Mouse (Mus musculus) hindbrain, embryonic 15.5 days (tissue): ENCODE results near the gene Ppp4r1. TPM values are rescaled to one million over a fixed set of nuclear protein-coding genes. Genes with fewer than 3 reads are reported as not detected.

Experiments used
- ATAC-seq: fragments of 200-750 bp; cut with Nextera tagmentation; 2 replicates; pipeline ENCODE4 v1.8.0; 2017; ENCODE audit warnings: low read depth, moderate number of reproducible peaks, moderate TSS enrichment; ENCODE audit not compliant: low FRiP score
- H3K27ac ChIP-seq: fragments of 300-500 bp; sonication (generic); replicated peaks from 2 replicates; pipeline ENCODE4 v1.5.1; 2015; ENCODE audit warnings: mild to moderate bottlenecking, inconsistent platforms
- H3K27me3 ChIP-seq: fragments of 300-500 bp; sonication (generic); 2 replicates; pipeline ENCODE4 v1.6.1; 2015; ENCODE audit warnings: control low read depth, inconsistent platforms
- H3K36me3 ChIP-seq: fragments of 300-500 bp; sonication (generic); 2 replicates; pipeline ENCODE4 v1.6.1; 2015; ENCODE audit warnings: control low read depth, inconsistent platforms
- H3K4me1 ChIP-seq: fragments of 300-500 bp; sonication (generic); replicated peaks from 2 replicates; pipeline ENCODE4 v1.6.1; 2015; ENCODE audit warnings: control low read depth, inconsistent platforms
- H3K4me2 ChIP-seq: fragments of 300-500 bp; sonication (generic); 2 replicates; pipeline ENCODE4 v1.6.1; 2015; ENCODE audit warnings: moderate library complexity, mild to moderate bottlenecking, inconsistent platforms
- H3K4me3 ChIP-seq: fragments of 300-500 bp; sonication (generic); 2 replicates; pipeline ENCODE4 v1.5.1; 2015; ENCODE audit warnings: mild to moderate bottlenecking, inconsistent platforms
- H3K9ac ChIP-seq: fragments of 300-500 bp; sonication (generic); 2 replicates; pipeline ENCODE4 v1.6.1; 2015; ENCODE audit warnings: inconsistent platforms
- H3K9me3 ChIP-seq: fragments of 300-500 bp; sonication (generic); 2 replicates; pipeline ENCODE4 v1.6.1; 2016; ENCODE audit warnings: control low read depth, inconsistent platforms
- WGBS: fragments of 180-500 bp; shearing (Covaris S2); methylation state at CpG from one replicate; pipeline ENCODE4 v1.1.7; 2015; 5-methylcytosine and 5-hydroxymethylcytosine counted together
- polyA plus RNA-seq: library from polyadenylated mRNA; unstranded; fragments of >200 nt; fragmentation: Nextera tagmentation; extraction: Ambion mirVana; gene quantifications from 2 replicates; pipeline ENCODE4 v1.2.1, GENCODE M21; 2015

The Ppp4r1 gene
- polyA plus RNA-seq, 1 experiment from 2014 or later, result 44.6 TPM

DNA sequence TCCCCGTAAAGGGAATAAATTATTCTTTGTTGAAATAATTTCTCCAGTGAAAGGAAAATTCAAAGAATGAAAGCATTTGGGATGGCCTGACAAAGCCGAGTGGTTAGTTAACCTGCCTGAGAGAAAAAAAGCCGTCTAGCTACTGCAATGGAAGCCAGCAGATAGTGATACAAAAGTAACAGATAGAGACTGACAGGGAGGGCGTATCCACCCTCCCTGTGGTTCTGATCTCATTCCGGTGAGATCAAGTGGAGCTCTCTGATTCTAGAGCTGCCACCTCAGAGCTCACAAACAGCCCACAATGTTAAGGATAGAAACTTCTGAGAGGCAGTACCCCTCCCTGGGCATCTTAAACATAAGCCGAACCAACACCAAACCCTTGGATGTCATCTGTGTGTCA is 33.4 kb upstream of the Ppp4r1 start:
- H3K36me3 ChIP-seq, result peaks cover 3% of the 10 kb centered on the region; the same call in 1 of the 2 replicates

DNA sequence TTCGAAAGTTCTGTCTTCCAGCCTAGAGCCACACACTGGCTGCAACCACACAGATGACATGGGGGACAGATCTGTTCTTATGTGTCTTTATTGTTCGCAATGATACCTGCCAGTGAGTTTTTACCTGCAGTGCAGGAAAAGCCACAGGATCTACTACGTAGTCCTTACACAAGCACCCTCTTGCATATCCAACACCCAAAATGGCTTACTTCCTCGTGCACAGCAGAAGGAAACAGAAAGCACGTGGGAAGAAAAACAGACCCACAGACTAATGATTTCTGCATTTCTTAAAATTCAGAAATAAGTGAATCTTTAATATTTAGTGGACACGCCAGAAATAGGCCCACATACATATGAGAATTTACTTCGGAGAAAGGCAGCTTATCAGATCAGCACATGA is 32.6 kb upstream of the Ppp4r1 start:
- H3K9ac ChIP-seq, result no peak overlapping the region
- WGBS, result 94% methylated on average over 7 of the region's 7 CpGs
- no peak for ATAC-seq

More for the DNA sequence above, 33.4 kb upstream of the Ppp4r1 start:
- Histone ChIP-seq H3K27ac (no peak overlapping the region), H3K4me2 (no peak overlapping the region), H3K9me3 (no peaks in the 10 kb centered on the region), H3K9ac (no peak overlapping the region), H3K4me3 (no peak overlapping the region), H3K27me3 (no peaks in the 10 kb centered on the region), H3K4me1 (no peaks in the 10 kb centered on the region)
- ATAC-seq, result no peak
- WGBS, result 87% methylated on average over 6 of the region's 6 CpGs

DNA sequence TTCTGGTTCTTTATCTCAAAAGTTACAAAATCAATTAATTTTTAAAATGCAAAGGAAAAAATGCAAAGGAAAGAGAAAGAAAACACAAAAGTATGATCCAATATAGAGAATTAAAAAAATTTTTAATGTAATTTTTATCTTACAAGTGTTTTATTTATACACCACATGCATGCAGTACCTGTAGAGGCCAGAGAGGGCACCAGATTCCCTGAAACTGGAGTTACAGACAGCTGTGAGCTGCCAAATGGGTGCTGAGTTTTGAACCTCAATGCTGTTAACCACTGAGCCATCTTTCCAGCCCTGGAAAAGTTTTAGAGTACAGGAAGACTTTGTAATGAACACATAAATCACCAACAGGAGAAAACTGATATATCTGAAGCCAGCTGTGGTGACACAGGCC is 32.1 kb upstream of the Ppp4r1 start:
- H3K36me3 ChIP-seq, result peaks cover 7% of the 10 kb centered on the region; the same call in 1 of the 2 replicates
- no peaks in the 10 kb centered on the region for H3K4me1 ChIP-seq
- H3K4me2 ChIP-seq, result no peak overlapping the region
- H3K27me3 ChIP-seq, result no peaks in the 10 kb centered on the region
- no peak overlapping the region for H3K4me3 ChIP-seq
- H3K9ac ChIP-seq, result no peak overlapping the region
- no peak for ATAC-seq
- no peak overlapping the region for H3K27ac ChIP-seq
- no peaks in the 10 kb centered on the region for H3K9me3 ChIP-seq

More for the DNA sequence above, 32.6 kb upstream of the Ppp4r1 start:
- H3K4me3 ChIP-seq, result no peak overlapping the region
- H3K4me1 ChIP-seq, result no peaks in the 10 kb centered on the region
- no peak overlapping the region for H3K27ac ChIP-seq
- H3K27me3 ChIP-seq, result no peaks in the 10 kb centered on the region
- no peaks in the 10 kb centered on the region for H3K9me3 ChIP-seq
- H3K4me2 ChIP-seq, result no peak overlapping the region
- H3K36me3 ChIP-seq, result peaks cover 7% of the 10 kb centered on the region; the same call in 1 of the 2 replicates

DNA sequence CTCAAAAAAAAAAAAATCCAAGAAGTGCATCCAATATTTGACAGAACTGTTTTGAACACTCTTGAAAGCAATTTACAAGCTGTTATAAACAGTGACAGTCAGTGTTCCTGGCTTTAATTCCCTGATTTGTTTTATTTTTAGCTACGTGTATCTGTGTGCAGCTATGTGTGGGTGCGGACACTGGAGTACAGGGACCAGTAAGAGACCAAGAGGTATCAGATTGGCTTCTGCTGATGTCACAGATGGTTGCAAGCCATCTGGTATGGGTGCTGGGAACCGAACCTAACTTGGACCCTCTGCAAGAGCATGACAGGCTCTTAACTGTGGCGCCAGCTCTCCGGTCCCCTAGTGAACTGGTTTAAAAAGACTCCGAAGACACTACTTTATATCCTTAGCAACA is 29.2 kb upstream of the Ppp4r1 start:
- WGBS, result 97% methylated on average over 6 of the region's 6 CpGs
- Histone ChIP-seq H3K36me3 (peaks cover 7% of the 10 kb centered on the region; the same call in 1 of the 2 replicates), H3K4me3 (no peak overlapping the region), H3K9me3 (no peaks in the 10 kb centered on the region), H3K27me3 (no peaks in the 10 kb centered on the region), H3K4me1 (0 out of 2 replicates have a peak, but pooled peaks cover 4% of the 10 kb centered on the region), H3K27ac (no peak overlapping the region), H3K4me2 (no peak overlapping the region), H3K9ac (no peak overlapping the region)
- ATAC-seq, result no peak

DNA sequence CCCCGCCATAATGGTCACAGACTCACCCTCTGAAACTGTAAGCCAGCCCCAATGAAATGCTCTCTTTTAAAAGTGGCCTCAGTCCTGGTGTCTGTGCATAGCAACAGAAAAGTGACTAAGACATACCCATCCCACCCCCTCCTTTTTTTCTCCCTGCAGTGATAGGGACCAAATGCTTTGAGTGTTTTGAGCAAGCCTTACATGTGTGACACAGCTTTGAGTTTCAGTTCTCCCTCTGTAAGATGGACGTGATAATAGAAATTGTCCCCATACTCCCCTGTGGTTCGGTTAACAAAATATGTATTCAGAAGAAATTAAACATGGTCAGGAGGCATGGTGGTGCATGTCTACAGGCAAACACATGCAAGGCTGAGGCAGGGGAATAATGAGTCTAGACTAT is 26.5 kb upstream of the Ppp4r1 start:
- Histone ChIP-seq H3K36me3 (peaks cover 7% of the 10 kb centered on the region; the same call in 1 of the 2 replicates), H3K27me3 (no peaks in the 10 kb centered on the region), H3K9ac (no peak overlapping the region), H3K27ac (no peak overlapping the region), H3K4me2 (no peak overlapping the region), H3K9me3 (no peaks in the 10 kb centered on the region), H3K4me3 (no peak overlapping the region), H3K4me1 (0 out of 2 replicates have a peak, but pooled peaks cover 4% of the 10 kb centered on the region)
- WGBS, result 87% methylated on average over 3 of the region's 3 CpGs
- ATAC-seq, result no peak

- H3K9me3 ChIP-seq, result no peaks in the 10 kb centered on the region
- ATAC-seq, result no peak
- no peak overlapping the region for H3K4me2 ChIP-seq
- 33% methylated on average over 6 of the region's 6 CpGs for WGBS
- no peaks in the 10 kb centered on the region for H3K27me3 ChIP-seq
- no peak overlapping the region for H3K4me3 ChIP-seq
- H3K4me1 ChIP-seq, result 0 out of 2 replicates have a peak, but pooled peaks cover 4% of the 10 kb centered on the region
- H3K36me3 ChIP-seq, result peaks cover 7% of the 10 kb centered on the region; the same call in 1 of the 2 replicates
- no peak overlapping the region for H3K27ac ChIP-seq
- no peak overlapping the region for H3K9ac ChIP-seq
Observed at GRCm38 (mm10) chr17:65757150-65757549, 25.2 kb upstream of the Ppp4r1 start.

DNA sequence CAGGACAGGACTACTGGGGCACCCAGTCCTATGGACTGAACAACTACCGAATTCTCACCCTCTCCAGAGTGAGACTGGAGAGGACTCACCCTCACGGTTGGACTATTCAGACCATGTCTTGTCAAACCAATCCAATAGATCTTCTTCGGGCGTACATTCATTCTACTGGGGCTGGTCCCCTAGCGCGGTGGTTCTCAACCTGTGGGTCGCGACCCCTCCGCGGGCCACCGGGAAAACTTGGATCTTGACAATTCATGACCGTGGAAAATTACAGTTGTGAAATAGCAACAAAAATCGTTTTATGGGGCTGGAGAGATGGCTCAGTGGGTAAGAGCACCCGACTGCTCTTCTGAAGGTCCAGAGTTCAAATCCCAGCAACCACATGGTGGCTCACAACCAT is 19.2 kb upstream of the Ppp4r1 start:
- ATAC-seq, result no peak
- peaks cover 9% of the 10 kb centered on the region for H3K4me1 ChIP-seq
- no peaks in the 10 kb centered on the region for H3K27me3 ChIP-seq
- H3K27ac ChIP-seq, result no peak overlapping the region
- no peaks in the 10 kb centered on the region for H3K9me3 ChIP-seq
- no peak overlapping the region for H3K9ac ChIP-seq
- no peak overlapping the region for H3K4me3 ChIP-seq
- 97% methylated on average over 14 of the region's 14 CpGs for WGBS
- H3K36me3 ChIP-seq, result no peaks in the 10 kb centered on the region
- H3K4me2 ChIP-seq, result no peak overlapping the region

- Histone ChIP-seq H3K4me3 (no peak overlapping the region), H3K4me1 (peaks cover 51% of the 10 kb centered on the region), H3K9ac (no peak overlapping the region), H3K9me3 (no peaks in the 10 kb centered on the region), H3K27me3 (no peaks in the 10 kb centered on the region), H3K27ac (0 out of 2 replicates have a peak overlapping the region, but pooled peaks have one; percentile 49), H3K36me3 (no peaks in the 10 kb centered on the region), H3K4me2 (peak overlapping the region; percentile 14)
- WGBS, result 42% methylated on average over 5 of the region's 5 CpGs
- no peak; the same call in 1 of the 2 replicates for ATAC-seq
Observed at GRCm38 (mm10) chr17:65768486-65768885, 13.9 kb upstream of the Ppp4r1 start.

DNA sequence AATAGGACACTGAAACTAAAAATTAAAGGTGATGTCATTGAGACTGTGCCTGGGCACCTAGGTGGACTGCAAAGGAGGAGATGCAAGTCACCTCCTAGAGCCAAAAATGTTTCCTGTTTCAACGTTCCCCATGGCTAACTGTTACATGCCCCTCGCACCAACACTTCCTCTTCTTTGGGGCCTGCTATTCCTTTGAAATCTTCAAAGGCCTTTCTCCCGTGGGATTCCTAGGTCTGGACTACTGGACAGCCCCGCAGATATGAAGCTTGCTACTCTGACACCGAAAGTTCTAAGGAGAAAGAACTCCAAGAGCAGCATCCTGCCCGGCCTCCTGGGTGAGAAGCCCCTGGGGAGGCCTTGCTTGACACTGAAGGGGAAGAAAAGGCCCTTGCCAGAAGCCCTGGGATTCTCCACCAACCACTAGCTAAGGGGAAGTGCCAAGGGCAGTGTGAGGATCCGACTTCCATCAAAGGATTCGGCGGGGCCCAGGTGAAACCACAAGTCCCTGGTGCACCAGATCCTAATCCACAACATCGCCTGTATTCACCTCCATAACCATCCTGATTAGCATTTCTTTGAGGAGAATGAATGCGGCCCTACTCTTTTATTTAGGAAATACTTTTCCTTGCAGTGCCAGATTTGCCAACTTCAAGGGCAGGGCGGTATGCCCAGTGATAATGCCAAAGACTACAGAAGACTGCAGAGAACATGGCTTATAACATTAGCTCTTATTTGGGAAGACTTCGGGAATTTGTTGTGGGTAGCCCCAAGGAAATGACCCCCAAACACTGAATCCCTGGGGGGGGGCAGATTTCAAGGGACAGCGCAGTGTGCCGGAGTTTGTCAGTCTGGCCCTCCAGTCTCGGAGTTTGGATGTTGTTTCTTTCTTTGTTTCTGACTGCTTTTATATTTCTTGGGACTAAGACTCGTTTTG is 11.1 kb upstream of the Ppp4r1 start:
- no peak for ATAC-seq
- H3K36me3 ChIP-seq, result no peaks in the 10 kb centered on the region
- peak overlapping the region; percentile 82 for H3K4me3 ChIP-seq
- peak overlapping the region; percentile 87 for H3K4me2 ChIP-seq
- WGBS, result 21% methylated on average over 17 of the region's 17 CpGs
- H3K27ac ChIP-seq, result 0 out of 2 replicates have a peak overlapping the region, but pooled peaks have one; percentile 74
- H3K4me1 ChIP-seq, result peaks cover 51% of the 10 kb centered on the region
- H3K9ac ChIP-seq, result peak overlapping the region; percentile 76
- H3K27me3 ChIP-seq, result no peaks in the 10 kb centered on the region
- no peaks in the 10 kb centered on the region for H3K9me3 ChIP-seq

- Histone ChIP-seq H3K4me3 (peak within 1 kb of the TSS; percentile 82), H3K9ac (peak within 1 kb of the TSS; percentile 76), H3K27ac (peak within 1 kb of the TSS; percentile 74), H3K36me3 (no peaks in the 10 kb centered on the region), H3K9me3 (no peaks in the 10 kb centered on the region), H3K4me1 (peaks cover 51% of the 10 kb centered on the region), H3K27me3 (no peaks in the 10 kb centered on the region), H3K4me2 (peak within 1 kb of the TSS; percentile 87)
- peak; percentile 78 for ATAC-seq
- WGBS, result under 1% methylated on average over 74 of the region's 75 CpGs
Observed at GRCm38 (mm10) chr17:65771951-65772934, 10.1 kb upstream of the Ppp4r1 start, which contains the start of gene Rab31. TSS of gene Rab31 (minus strand) at chr17:65772752.

GRCm38 (mm10) chr17:65773617-65774016 is 8.8 kb upstream of the Ppp4r1 start:
- no peak overlapping the region for H3K9ac ChIP-seq
- 51% methylated on average over 4 of the region's 4 CpGs for WGBS
- ATAC-seq, result no peak

More at GRCm38 (mm10) chr17:65773617-65774016, 8.8 kb upstream of the Ppp4r1 start:
- Histone ChIP-seq H3K4me2 (no peak overlapping the region), H3K9me3 (no peaks in the 10 kb centered on the region), H3K27ac (no peak overlapping the region), H3K4me3 (no peak overlapping the region), H3K36me3 (no peaks in the 10 kb centered on the region), H3K27me3 (no peaks in the 10 kb centered on the region), H3K4me1 (peaks cover 39% of the 10 kb centered on the region)
